Mouse (Mus musculus): Measurements from ENCODE around the gene Rap2c.

DNA sequence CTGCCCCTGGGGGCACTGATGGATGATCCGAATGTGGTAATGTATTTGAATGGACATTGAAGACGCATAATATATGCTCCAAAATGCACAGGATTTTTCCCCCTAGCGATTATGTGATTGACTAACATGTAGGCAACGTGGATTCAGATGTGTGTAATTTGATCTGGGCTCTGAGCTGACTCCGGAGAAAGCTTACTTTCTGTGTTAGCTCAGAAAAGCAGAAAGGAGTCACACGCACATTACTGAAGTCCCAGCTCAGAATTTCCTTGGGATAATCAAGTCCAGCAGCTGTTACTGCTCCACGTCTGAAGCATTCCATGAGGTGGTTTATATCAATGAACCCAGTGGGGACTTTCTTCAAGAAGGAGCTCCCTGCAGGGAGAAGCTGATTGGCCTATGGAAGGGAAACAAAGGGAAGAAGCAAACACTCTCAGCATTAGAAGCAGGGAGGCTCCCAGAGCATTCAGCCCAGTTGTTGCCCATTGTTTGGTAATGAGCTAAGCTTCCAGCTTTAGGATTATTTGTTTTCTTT, 17.9 kb upstream of the Rap2c start:
- no peak for TF ChIP-seq CTCF (IDR thresholded peaks at IDR 0.05; ENCODE audit: low read depth, low read length)
- TF ChIP-seq EP300 (IDR thresholded peaks at IDR 0.05; ENCODE audit: insufficient read depth, low read depth, low read length), result no peak
